Comparison of ENCODE assay signal across 18 mouse cellular contexts in the genomic region with DNA sequence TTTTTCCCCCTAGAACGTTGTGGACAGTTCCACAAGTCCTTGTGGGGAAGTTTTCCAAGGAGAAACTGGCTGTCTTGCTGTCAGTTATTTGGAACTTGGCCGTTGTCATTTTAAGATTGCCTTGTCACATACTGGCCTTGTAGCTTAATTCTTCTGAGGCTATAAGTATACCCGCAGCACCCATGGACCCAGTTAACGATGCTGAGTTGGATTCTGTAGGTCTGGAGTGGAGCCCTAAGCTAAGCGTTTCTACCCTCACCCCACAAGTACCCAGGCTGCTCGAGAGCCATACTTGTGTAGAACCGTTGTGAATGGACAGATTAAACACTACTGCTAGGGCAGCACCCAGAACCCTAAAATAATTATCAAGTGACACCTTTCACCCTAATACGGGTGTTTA. TPM values are rescaled to one million over a fixed set of nuclear protein-coding genes. Genes with fewer than 3 reads are reported as not detected.
DNase-seq lines count a peak whose midpoint lies in the region; ATAC-seq and TF ChIP-seq lines count a peak whose summit lies in the region.
"Had no signal": no experiment of that assay in that cellular context is flagged by ENCODE, and none has a peak within 500 bp of the region (broad histone marks: within the 10 kb centered on the region; RNA-seq: fewer than 3 reads in every experiment).

No protein-coding gene starts in this region.

- ATAC-seq in embryonic facial prominence, embryonic 13.5 days (ENCODE audit: insufficient number of reproducible peaks, insufficient read depth, low FRiP score, low TSS enrichment, low read depth): no peak
- no peak for ATAC-seq in midbrain, embryonic 13.5 days
- 0 out of 2 replicates have a peak, but pooled peaks have one; percentile 24 for ATAC-seq in hindbrain, embryonic 16.5 days
- ATAC-seq in stomach, postnatal 0 days (ENCODE audit: low FRiP score, low TSS enrichment): no peak
- ATAC-seq: CD4-positive, CD25-positive, alpha-beta regulatory T cell, adult 4 months had no signal

- no peak overlapping the region for H3K4me3 ChIP-seq in embryonic facial prominence, embryonic 13.5 days
- H3K4me3 ChIP-seq in embryonic facial prominence, embryonic 10.5 days: no peak overlapping the region
- no peak overlapping the region for H3K4me3 ChIP-seq in midbrain, embryonic 13.5 days (replicated peaks)
- no peak overlapping the region for H3K4me3 ChIP-seq in midbrain, embryonic 10.5 days
- H3K4me3 ChIP-seq in hindbrain, embryonic 16.5 days (ENCODE audit: low read length): no peak overlapping the region
- no peak overlapping the region for H3K4me3 ChIP-seq in stomach, postnatal 0 days (ENCODE audit: low read depth, low read length)

- H3K36me3 ChIP-seq in embryonic facial prominence, embryonic 13.5 days: no peaks in the 10 kb centered on the region
- H3K36me3 ChIP-seq in embryonic facial prominence, embryonic 10.5 days (replicated peaks): no peaks in the 10 kb centered on the region
- no peaks in the 10 kb centered on the region for H3K36me3 ChIP-seq in midbrain, embryonic 13.5 days
- H3K36me3 ChIP-seq in midbrain, embryonic 10.5 days: no peaks in the 10 kb centered on the region
- no peaks in the 10 kb centered on the region for H3K36me3 ChIP-seq in hindbrain, embryonic 16.5 days (ENCODE audit: control insufficient read depth, insufficient read depth, low read length)
- H3K36me3 ChIP-seq in stomach, postnatal 0 days (ENCODE audit: control insufficient read depth, insufficient read depth, low read length): no peaks in the 10 kb centered on the region
- H3K36me3 ChIP-seq: limb, embryonic 15.5 days had no signal

- DNase-seq in embryonic facial prominence, embryonic 10.5 days (ENCODE audit: low spot score): no peak
- no peak for DNase-seq in midbrain, embryonic 10.5 days (ENCODE audit: low spot score)
- DNase-seq in stomach, postnatal 0 days (ENCODE audit: low spot score): no peak
- no peak for DNase-seq in retina, embryonic 14.5 days (ENCODE audit: low spot score)
- DNase-seq in kidney, postnatal 14 days: no peak
- DNase-seq: gastrocnemius, adult 2 months; heart, adult 11 months; kidney, adult 18-20 months; kidney, postnatal 25 days; thymus, postnatal 36 days had no signal

- no peak overlapping the region for H3K9ac ChIP-seq in embryonic facial prominence, embryonic 13.5 days
- no peak overlapping the region for H3K9ac ChIP-seq in midbrain, embryonic 13.5 days (replicated peaks)
- H3K9ac ChIP-seq in hindbrain, embryonic 16.5 days (ENCODE audit: low read depth, low read length): no peak overlapping the region
- H3K9ac ChIP-seq in stomach, postnatal 0 days (ENCODE audit: low read length): no peak overlapping the region
- H3K9ac ChIP-seq: limb, embryonic 15.5 days had no signal

- H3K4me1 ChIP-seq in embryonic facial prominence, embryonic 13.5 days: peaks cover 7% of the 10 kb centered on the region
- H3K4me1 ChIP-seq in embryonic facial prominence, embryonic 10.5 days: peaks cover 16% of the 10 kb centered on the region
- H3K4me1 ChIP-seq in midbrain, embryonic 13.5 days (replicated peaks): peaks cover 12% of the 10 kb centered on the region
- H3K4me1 ChIP-seq in midbrain, embryonic 10.5 days: peaks cover 18% of the 10 kb centered on the region
- peaks cover 5% of the 10 kb centered on the region; the same call in 1 of the 2 replicates for H3K4me1 ChIP-seq in hindbrain, embryonic 16.5 days (ENCODE audit: control insufficient read depth, insufficient read depth, low read depth, low read length)
- no peaks in the 10 kb centered on the region; the same call in 1 of the 2 replicates for H3K4me1 ChIP-seq in stomach, postnatal 0 days (replicated peaks; ENCODE audit: control insufficient read depth, insufficient read depth)

- no peak for TF ChIP-seq CTCF in stomach, postnatal 0 days (IDR thresholded peaks at IDR 0.05; ENCODE audit: low read depth)

- H3K27me3 ChIP-seq in embryonic facial prominence, embryonic 13.5 days: peaks cover 6% of the 10 kb centered on the region; the same call in 1 of the 2 replicates
- peaks cover 14% of the 10 kb centered on the region for H3K27me3 ChIP-seq in embryonic facial prominence, embryonic 10.5 days (replicated peaks; ENCODE audit: low read depth, poor library complexity, severe bottlenecking)
- peaks cover 8% of the 10 kb centered on the region; the same call in 1 of the 2 replicates for H3K27me3 ChIP-seq in midbrain, embryonic 13.5 days
- peaks cover 13% of the 10 kb centered on the region for H3K27me3 ChIP-seq in midbrain, embryonic 10.5 days (ENCODE audit: low read depth, poor library complexity, severe bottlenecking)
- no peaks in the 10 kb centered on the region for H3K27me3 ChIP-seq in hindbrain, embryonic 16.5 days (replicated peaks; ENCODE audit: control insufficient read depth, insufficient read depth, low read length)
- no peaks in the 10 kb centered on the region for H3K27me3 ChIP-seq in stomach, postnatal 0 days (ENCODE audit: control insufficient read depth, insufficient read depth, low read length)
- H3K27me3 ChIP-seq: limb, embryonic 15.5 days had no signal

- no peak for TF ChIP-seq EP300 in stomach, postnatal 0 days (optimal IDR thresholded peaks at IDR 0.05)

- no peaks in the 10 kb centered on the region for H3K9me3 ChIP-seq in embryonic facial prominence, embryonic 13.5 days
- H3K9me3 ChIP-seq in embryonic facial prominence, embryonic 10.5 days: no peaks in the 10 kb centered on the region
- no peaks in the 10 kb centered on the region for H3K9me3 ChIP-seq in midbrain, embryonic 13.5 days
- no peaks in the 10 kb centered on the region for H3K9me3 ChIP-seq in midbrain, embryonic 10.5 days (replicated peaks)
- no peaks in the 10 kb centered on the region for H3K9me3 ChIP-seq in hindbrain, embryonic 16.5 days (ENCODE audit: control insufficient read depth, low read length)
- no peaks in the 10 kb centered on the region for H3K9me3 ChIP-seq in stomach, postnatal 0 days (ENCODE audit: control insufficient read depth, low read length)
- H3K9me3 ChIP-seq: limb, embryonic 15.5 days had no signal

- no peak overlapping the region for H3K27ac ChIP-seq in embryonic facial prominence, embryonic 13.5 days
- H3K27ac ChIP-seq in embryonic facial prominence, embryonic 10.5 days (replicated peaks): no peak overlapping the region
- no peak overlapping the region for H3K27ac ChIP-seq in midbrain, embryonic 13.5 days
- no peak overlapping the region; the same call in 1 of the 2 replicates for H3K27ac ChIP-seq in midbrain, embryonic 10.5 days (replicated peaks)
- H3K27ac ChIP-seq in hindbrain, embryonic 16.5 days (ENCODE audit: low read depth, low read length): no peak overlapping the region
- H3K27ac ChIP-seq in stomach, postnatal 0 days (replicated peaks): no peak overlapping the region
- H3K27ac ChIP-seq: gastrocnemius, adult 2 months; limb, embryonic 15.5 days; macrophage had no signal

- peak overlapping the region; percentile 64; the same call in 1 of the 2 replicates for H3K4me2 ChIP-seq in embryonic facial prominence, embryonic 13.5 days
- peak overlapping the region; percentile 65; the same call in 1 of the 2 replicates for H3K4me2 ChIP-seq in midbrain, embryonic 13.5 days (replicated peaks)
- peak overlapping the region; percentile 78 for H3K4me2 ChIP-seq in hindbrain, embryonic 16.5 days (ENCODE audit: low read length)
- peak overlapping the region; percentile 45; the same call in 1 of the 2 replicates for H3K4me2 ChIP-seq in stomach, postnatal 0 days (replicated peaks; ENCODE audit: low read depth)

- 51% methylated on average over 8 of the region's 8 CpGs for WGBS in embryonic facial prominence, embryonic 13.5 days
- 59% methylated on average over 8 of the region's 8 CpGs for WGBS in embryonic facial prominence, embryonic 10.5 days
- WGBS in midbrain, embryonic 13.5 days: 63% methylated on average over 8 of the region's 8 CpGs
- 68% methylated on average over 8 of the region's 8 CpGs for WGBS in midbrain, embryonic 10.5 days
- WGBS in hindbrain, embryonic 16.5 days: 71% methylated on average over 8 of the region's 8 CpGs
- 60% methylated on average over 8 of the region's 8 CpGs for WGBS in stomach, postnatal 0 days

RNA-seq across cellular contexts. Expression of gene Slc26a5, which starts 1.3 kb away (rescaled TPM):
- 0.11 and 0.24 TPM in 2 replicates for polyA plus RNA-seq in embryonic facial prominence, embryonic 13.5 days (2015; fragmentation: Nextera tagmentation; extraction: Ambion mirVana)
- 0.07 and 0.09 TPM in 2 replicates for polyA plus RNA-seq in embryonic facial prominence, embryonic 10.5 days (2016; fragmentation: Nextera tagmentation; extraction: Ambion mirVana)
- polyA plus RNA-seq in midbrain, embryonic 13.5 days (2015; fragmentation: Nextera tagmentation; extraction: Ambion mirVana): 0.05 and 0.14 TPM in 2 replicates
- 0.05 TPM in 1 of 2 replicates, not detected in the other for polyA plus RNA-seq in midbrain, embryonic 10.5 days (2016; fragmentation: Nextera tagmentation; extraction: Ambion mirVana)
- polyA plus RNA-seq in hindbrain, embryonic 16.5 days (2015; fragmentation: Nextera tagmentation; extraction: Ambion mirVana): 0.15 and 0.29 TPM in 2 replicates
- not detected in 2 replicates for polyA plus RNA-seq in stomach, postnatal 0 days (2015; fragmentation: Nextera tagmentation; extraction: Ambion mirVana)
- polyA plus RNA-seq: CD4-positive, CD25-positive, alpha-beta regulatory T cell, adult 4 months; heart, embryonic 14.5 days; limb, embryonic 15.5 days; liver, embryonic 16.5 days; macrophage had no signal
